Mouse (Mus musculus) layer of hippocampus, adult 6 months (tissue): ENCODE measurements around the gene Gm13698. TPM values are rescaled to one million over a fixed set of nuclear protein-coding genes. Genes with fewer than 3 reads are reported as not detected.

ENCODE experiments used
- long read RNA-seq, 2 experiments: library from polyadenylated mRNA; unstranded; transcript quantifications; one replicate each; pipeline ENCODE4 v2.0.0; 2019 to 2020
- polyA plus RNA-seq: library from polyadenylated mRNA; unstranded; fragments of <200 nt; fragmentation: Nextera tagmentation; gene quantifications from 2 replicates; pipeline ENCODE4 v1.2.3, GENCODE M21; 2021

Gm13698 gene
- not detected in 2 replicates for polyA plus RNA-seq
- long read RNA-seq, experiment 1: 0 reads
- long read RNA-seq, experiment 2: 0 reads

GRCm38 (mm10) chr2:83955393-83955792, at the start of gene Gm13698:
TSS of gene Gm13698 (plus strand) at chr2:83955693.

GRCm38 (mm10) chr2:83940931-83941361, 14.5 kb upstream of the Gm13698 start, which contains the start of gene Zswim2:
TSS of gene Zswim2 (minus strand) at chr2:83941228.

GRCm38 (mm10) chr2:83961203-83961602, 5.7 kb downstream of the Gm13698 start, which contains the start of gene Gm13693:
TSS of gene Gm13693 (plus strand) at chr2:83961503.

DNA sequence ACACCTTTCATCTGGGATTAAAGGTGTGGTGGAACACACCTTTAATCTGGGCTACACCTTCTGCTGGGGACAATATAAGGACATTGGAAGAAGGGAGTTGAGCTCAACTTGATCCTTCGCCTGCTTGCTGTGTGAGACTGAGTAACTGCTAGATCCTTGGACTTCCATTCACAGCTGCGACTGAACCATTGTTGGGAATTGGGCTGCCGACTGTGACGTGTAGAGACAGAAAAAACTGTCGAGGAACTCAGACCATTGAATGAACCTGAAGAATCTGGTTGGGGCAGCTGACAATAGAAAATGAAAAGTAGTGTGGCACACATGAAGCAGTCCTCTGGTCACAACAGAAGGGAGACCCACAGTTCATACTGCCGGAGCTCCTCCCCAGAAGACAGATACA, 11.5 kb downstream of the Gm13698 start, which contains the start of gene Gm13695:
Gm13695 (plus strand) TSS at position 301 of the 400 bp plus-strand sequence.

DNA sequence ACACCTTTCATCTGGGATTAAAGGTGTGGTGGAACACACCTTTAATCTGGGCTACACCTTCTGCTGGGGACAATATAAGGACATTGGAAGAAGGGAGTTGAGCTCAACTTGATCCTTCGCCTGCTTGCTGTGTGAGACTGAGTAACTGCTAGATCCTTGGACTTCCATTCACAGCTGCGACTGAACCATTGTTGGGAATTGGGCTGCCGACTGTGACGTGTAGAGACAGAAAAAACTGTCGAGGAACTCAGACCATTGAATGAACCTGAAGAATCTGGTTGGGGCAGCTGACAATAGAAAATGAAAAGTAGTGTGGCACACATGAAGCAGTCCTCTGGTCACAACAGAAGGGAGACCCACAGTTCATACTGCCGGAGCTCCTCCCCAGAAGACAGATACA, 17.3 kb downstream of the Gm13698 start, which contains the start of gene Gm13696:
Gm13696 (plus strand) TSS at position 301 of the 400 bp plus-strand sequence.

GRCm38 (mm10) chr2:83978633-83979032, 23.1 kb downstream of the Gm13698 start, which contains the start of gene Gm13694:
TSS of gene Gm13694 (plus strand) at chr2:83978933.

DNA sequence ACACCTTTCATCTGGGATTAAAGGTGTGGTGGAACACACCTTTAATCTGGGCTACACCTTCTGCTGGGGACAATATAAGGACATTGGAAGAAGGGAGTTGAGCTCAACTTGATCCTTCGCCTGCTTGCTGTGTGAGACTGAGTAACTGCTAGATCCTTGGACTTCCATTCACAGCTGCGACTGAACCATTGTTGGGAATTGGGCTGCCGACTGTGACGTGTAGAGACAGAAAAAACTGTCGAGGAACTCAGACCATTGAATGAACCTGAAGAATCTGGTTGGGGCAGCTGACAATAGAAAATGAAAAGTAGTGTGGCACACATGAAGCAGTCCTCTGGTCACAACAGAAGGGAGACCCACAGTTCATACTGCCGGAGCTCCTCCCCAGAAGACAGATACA, 28.9 kb downstream of the Gm13698 start, which contains the start of gene Gm13697:
Gm13697 (plus strand) TSS at position 301 of the 400 bp plus-strand sequence.

GRCm38 (mm10) chr2:83990253-83990652, 34.8 kb downstream of the Gm13698 start, which contains the start of gene Gm13691:
TSS of gene Gm13691 (plus strand) at chr2:83990553.

Other genes starting within 250 kb of the Gm13698 start
- 23.3 and 42.4 TPM in 2 replicates for gene Itgav, start 231.3 kb upstream of the Gm13698 start, polyA plus RNA-seq
- gene Fam171b, start 143.1 kb upstream of the Gm13698 start, polyA plus RNA-seq: 80.4 and 87.7 TPM in 2 replicates
- gene Zswim2, start 14.5 kb upstream of the Gm13698 start, polyA plus RNA-seq: 0.06 TPM in 1 of 2 replicates, not detected in the other
- gene Gm13693, start 5.8 kb downstream of the Gm13698 start, polyA plus RNA-seq: not detected in 2 replicates
- gene Gm13695, start 11.6 kb downstream of the Gm13698 start, polyA plus RNA-seq: not detected in 2 replicates
- gene Gm13696, start 17.4 kb downstream of the Gm13698 start, polyA plus RNA-seq: not detected in 2 replicates
- gene Gm13694, start 23.2 kb downstream of the Gm13698 start, polyA plus RNA-seq: not detected in 2 replicates
- gene Gm13697, start 29.1 kb downstream of the Gm13698 start, polyA plus RNA-seq: not detected in 2 replicates
- not detected in 2 replicates for gene Gm13691, start 34.9 kb downstream of the Gm13698 start, polyA plus RNA-seq